Mouse (Mus musculus) brain, embryonic 14.5 days (tissue): ENCODE measurements at regions not wholly inside any gene's neighbourhood (a gene's known extent, or its start where the extent isn't known, plus 50 kb on each side); places are given as distances from the start of the nearest gene placed in this dataset.

Source experiments
- DNase-seq: peaks from one replicate; pipeline ENCODE4 v3.0.0-alpha.2; 2011; ENCODE audit warnings: low read depth
- CTCF ChIP-seq: fragments of 200-500 bp; IDR thresholded peaks from 2 replicates; pipeline ENCODE4 v1.5.1; 2012; ENCODE audit warnings: inconsistent platforms, mild to moderate bottlenecking, moderate library complexity, borderline replicate concordance; ENCODE audit not compliant: insufficient read depth, insufficient read length; ENCODE audit errors: extremely low read depth
- POLR2A ChIP-seq: fragments of 200-500 bp; IDR thresholded peaks from 2 replicates; pipeline ENCODE4 v1.6.1; 2012; ENCODE audit warnings: mild to moderate bottlenecking, inconsistent platforms, borderline replicate concordance; ENCODE audit not compliant: poor library complexity, insufficient read depth, insufficient read length, severe bottlenecking; ENCODE audit errors: extremely low read depth

DNA sequence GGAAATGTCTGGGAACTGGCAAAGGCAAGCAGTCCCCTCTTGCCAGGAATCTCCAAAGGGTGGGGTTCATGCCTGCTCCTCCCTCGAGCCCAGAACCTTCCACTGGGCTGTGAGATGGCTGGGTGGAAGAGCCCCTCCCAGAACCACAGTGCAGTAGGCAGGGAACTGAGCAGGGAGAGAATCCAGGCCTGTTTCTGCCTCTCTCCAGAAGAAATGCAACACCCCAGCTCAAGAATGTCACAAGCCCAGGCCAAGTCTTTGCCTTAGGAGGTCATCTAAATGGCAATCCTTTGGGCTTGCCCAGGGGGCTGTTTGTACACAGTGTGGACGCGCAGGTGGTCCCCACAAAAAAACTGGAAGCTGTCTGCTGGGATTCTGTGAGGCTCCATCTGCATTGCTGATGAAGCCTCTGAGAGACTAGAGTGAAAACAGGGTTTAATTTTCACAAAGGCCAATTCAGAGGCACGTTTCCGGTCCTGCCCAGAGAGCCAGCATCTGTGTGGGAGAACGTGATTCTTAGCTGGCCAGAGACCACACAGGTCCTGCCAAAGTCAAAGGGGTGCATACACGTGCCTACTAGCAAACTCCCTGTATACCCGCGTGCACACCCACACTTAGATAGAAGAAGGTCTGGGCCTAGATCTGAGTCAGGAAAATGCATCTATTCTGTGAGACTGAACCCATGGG, 129.0 kb downstream of the Hmg20a start:
- DNase-seq, result peak; percentile 40
- TF ChIP-seq CTCF (no peak), POLR2A (no peak)

DNA sequence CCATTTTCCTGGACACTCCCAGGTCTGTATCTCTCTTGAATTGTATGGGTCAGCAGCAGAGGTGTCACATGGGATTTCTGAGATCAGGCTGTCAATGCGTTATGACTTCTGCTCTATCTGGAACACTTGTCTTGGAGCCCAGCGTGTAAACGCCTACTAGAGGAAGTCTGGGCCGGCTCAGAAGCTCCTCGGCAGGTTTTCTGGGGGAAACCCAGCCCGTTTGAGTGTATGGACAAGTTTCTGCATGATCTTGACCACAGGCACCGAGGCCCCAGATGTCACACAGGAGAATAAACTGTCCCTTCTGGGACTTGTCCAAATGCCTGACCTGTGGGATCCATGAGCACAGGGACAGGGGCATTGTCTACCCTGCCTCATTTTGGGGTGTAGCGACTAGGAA, 131.4 kb downstream of the Hmg20a start:
- TF ChIP-seq CTCF (no peak), POLR2A (no peak)
- no peak for DNase-seq

DNA sequence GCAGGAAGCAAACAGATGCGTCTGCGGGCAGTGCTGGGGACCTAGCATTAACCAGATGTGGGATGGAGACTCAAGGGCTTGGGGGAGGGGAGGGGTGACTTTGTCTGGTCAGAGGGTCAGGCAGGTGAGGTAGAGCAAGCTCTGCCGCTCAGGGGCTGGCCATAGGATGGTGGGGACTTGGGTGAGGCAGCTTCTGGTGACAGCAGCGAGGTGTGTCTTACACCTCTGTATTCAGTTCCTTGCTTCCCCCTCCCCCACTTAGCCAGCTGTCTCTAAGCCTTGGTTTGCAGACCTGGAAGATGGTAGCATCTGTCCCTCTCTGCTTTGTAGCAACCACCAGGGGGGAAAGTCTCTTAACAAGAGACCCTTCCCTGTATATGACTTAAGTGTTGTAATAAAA, 131.8 kb downstream of the Hmg20a start:
- DNase-seq, result no peak
- TF ChIP-seq CTCF (no peak), POLR2A (no peak)

DNA sequence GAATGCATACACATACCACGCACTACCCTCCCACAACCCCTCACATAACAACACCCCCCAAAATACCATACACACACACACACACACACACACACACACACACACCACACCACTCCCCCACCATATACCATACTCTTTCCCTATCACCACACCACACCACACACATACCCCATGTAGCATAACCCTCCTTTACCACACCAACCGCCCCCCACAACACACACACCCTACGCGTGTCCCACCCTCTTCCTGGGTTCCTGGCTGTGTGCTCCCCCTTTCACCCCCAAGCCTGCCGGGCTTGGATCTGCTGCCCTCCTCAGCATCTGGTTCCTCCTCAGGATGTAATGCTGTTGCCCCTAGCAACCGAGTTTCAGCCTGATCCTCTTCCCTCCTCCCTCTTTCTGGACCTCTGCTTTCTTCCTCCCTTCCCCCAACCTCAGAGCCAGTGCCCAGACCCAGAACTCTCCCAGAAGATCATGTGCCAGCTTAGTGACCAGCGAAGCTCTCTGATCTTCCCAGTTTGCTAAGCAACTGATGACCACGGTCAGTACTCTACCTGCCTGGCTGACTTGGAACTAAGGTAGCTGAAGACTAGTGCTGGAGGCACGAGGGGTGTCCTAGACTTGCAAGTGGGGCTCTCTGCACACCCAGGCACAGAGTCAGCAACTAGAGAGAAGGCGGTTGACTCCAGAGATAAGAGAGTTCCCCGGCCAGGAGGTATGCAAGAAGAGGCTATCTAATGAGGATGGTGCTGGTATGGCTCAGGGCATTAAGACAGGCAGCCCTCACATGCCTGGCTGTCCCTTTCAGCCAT, 133.2 kb downstream of the Hmg20a start:
- peak; percentile 75 for DNase-seq
- no peak for TF ChIP-seq CTCF

DNA sequence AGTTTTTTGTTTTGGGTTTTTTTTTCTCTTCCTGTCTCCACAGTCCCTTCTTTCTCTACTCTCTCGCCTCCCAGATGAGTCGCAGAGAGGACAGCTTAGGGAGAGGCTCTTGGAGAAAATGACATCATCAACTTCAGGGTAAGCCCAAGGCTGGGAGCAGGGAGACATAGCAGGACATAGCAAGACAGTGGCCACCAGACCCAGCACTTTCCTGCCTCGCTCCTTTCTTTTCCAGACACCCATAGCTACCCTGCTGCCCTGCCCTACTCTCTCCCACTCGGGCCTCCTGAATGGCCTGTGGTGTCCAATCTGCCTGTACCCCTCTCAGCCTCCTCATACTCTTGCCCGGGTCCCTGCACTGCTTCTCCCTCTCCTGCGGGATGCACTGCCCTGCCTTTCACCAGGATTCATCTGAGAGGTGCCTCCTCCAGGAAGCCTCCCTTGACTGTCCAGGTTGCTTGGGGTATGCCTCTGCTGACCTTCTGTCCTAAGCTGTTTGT, 133.8 kb downstream of the Hmg20a start:
- no peak for DNase-seq
- TF ChIP-seq CTCF, result no peak
- no peak for TF ChIP-seq POLR2A

DNA sequence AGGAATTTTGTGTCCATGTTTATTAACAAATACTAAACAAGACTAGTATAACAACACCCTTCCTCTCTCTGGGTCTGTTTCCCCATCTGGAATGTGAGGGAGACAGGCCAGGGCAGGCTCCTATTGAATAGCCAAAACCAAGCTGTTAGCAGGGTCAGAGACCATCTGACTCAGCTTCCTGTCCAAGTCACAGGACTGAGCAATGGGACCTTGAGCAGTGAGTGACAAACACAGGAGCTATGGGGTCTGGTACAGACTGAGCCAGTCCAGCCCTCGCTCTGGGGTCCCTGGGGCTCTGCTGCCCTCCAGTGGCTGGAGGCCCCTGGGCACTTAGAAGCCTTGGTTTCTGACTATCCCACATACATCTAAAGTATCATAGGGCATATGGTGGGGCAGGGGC, 134.4 kb downstream of the Hmg20a start:
- DNase-seq, result peak; percentile 78
- TF ChIP-seq CTCF (peak; percentile 82), POLR2A (no peak)

DNA sequence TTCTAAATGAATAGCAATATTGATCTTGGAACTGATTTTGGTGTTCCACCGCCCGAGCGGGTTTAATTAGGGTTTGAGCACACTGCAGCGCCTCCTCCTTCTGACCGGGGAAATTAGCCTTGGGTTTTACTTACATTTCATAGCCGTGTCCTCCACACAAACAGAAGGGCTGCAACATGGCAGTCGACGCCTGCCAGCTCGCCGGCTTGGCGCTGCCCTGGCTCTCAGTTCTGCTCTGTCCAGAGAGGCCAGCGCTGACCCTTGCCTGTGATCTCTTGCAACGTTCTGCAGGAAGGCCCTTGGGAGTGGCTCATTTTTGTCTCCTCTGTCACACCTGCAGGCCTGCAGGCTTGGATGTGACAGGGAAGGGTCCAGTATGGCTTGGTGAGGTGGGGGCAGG, 135.2 kb downstream of the Hmg20a start:
- TF ChIP-seq POLR2A (no peak), CTCF (no peak)

DNA sequence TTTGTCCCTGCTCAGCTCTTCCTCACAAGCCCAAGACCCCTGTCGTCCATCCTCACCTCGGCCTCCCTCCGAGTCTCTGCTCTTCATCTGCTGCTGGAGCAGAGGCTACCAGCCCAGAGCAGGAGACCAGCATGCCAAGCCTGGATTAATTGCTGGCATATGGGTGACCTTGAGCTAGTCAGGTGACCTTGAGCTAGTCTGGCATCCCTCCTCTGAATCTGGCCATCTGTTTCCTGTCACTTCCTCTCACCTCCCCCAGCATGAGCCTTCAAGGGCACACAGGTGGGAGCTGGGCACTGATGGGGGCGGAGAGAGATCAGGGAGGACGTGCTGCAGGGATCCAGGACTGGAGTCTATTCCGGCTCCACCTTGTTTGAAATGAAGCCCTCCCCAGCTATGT, 135.7 kb downstream of the Hmg20a start:
- TF ChIP-seq POLR2A, result no peak
- TF ChIP-seq CTCF, result no peak
- DNase-seq, result peak; percentile 46

More for the DNA sequence above, 135.2 kb downstream of the Hmg20a start:
- peak; percentile 54 for DNase-seq

DNA sequence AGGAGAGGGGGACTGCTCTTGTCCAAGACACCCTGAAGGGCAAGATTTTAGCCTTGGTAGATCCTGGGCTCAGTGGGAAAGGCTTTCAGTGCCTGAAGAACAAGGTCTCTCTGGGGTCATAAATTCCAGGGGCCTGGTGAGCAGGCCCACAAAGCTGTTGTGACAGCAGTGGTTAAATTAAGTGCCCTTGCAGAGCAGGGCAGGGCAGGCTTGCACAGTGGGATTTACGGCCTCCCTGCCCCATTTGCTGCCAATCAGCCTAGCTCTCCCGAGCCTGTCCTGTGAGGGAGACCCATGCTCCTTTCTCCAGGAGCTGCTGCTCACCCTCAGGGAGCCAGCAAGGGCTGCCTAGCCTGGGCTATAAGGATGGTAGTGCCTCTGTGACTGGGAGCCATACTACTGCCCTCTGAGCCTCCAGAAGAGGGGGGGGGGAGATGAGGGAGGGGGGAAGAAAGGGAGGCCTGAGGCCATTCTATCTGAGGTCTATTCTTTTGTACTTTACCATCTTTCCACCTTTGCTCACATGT, 141.3 kb downstream of the Hmg20a start:
- TF ChIP-seq CTCF (no peak), POLR2A (no peak)
- DNase-seq, result no peak

DNA sequence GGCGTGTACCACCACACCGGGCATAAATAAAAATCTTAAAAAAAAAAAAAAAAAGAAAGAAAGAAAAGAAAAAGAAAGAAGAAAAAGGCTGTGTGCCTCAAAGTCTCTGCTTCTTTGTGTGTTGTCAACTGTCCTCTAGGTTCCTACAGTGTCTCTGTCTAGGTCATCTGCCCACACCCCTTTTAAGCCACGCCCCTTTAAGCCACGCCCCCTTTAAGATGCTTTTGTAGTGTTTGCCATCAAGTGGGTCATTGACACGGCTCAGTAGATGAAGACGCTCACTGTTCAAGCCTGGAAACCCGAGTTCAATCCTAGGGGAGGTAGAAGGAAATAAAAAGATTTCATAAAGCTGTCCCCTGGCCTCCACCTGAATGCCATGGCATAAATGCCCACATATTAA, 144.0 kb downstream of the Hmg20a start:
- TF ChIP-seq POLR2A (no peak), CTCF (no peak)
- no peak for DNase-seq

DNA sequence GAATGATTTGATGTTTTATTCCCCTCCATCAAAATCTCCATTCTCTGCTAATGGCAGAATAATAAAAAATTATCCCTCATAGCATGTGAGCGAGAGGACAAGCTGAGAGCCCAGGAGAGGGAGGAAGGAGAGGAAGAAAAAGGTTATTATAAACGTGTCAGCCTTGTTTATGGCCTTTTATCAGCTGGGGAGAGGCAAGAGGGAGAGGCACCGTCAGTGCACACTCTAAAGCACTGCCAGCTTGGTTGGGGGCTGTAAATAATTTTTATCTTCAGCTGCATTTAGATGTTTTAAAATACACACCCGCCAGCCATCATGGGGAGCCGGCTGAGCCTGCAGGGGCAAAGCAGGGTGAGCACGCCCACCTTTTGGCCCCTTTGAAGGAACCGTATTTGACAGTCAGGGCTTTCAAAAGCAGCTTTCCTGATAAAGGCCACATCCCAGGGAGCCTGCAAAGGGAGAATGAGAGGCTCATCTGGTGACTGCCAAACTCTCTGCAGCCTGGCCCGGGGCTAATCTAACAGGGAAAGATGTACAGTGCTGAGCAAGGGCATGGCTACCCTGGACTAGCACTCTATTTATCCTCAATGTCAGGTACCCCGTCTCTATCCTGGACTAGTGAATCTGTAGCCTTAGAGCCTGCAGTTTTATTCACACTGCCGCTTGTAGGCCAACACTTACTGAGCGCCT, 145.8 kb downstream of the Hmg20a start:
- no peak for TF ChIP-seq POLR2A
- TF ChIP-seq CTCF, result no peak
- peak; percentile 62 for DNase-seq
